Mouse (Mus musculus): ENCODE measurements around the gene Lcn4. TPM values are rescaled to one million over a fixed set of nuclear protein-coding genes. Genes with fewer than 3 reads are reported as not detected.
A peak's percentile ranks its signal among the peaks of the same experiment; 100 is the strongest.

Lcn4 gene
- total and polyA plus RNA-seq, 2 experiments from 2014 or later = not detected

DNA sequence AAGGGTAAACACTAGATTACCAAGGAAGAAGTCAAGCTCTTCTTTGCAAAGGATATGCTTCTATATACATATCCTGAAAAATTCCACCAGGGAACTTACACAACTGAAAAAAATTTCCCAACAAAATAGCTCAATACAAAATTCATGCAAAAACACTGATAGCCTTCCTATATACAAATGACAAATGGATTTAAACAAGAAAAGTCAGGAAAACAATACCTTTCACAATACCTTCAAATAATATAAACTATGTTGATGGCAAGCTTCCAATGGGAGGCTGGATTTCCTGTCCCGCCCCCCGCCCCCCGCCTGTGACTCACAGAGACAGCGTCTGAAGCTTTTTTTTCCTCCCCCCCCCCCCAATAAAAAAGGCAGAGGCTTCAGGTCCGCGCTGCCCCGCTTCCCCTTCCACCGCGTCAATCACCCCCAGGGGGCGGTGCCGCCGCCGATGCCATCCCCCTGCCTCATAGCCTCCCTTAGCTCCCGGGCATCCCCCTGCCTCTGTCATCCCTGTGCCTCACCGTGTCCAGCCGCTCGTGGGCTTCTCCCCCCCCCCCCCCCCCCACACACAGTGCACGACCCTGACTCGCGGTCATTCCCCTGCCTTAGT is 9.8 kb downstream of the Lcn4 start:
- TF ChIP-seq CTCF (IDR thresholded peaks at IDR 0.05; ENCODE audit: low read depth) = 0 out of 2 replicates have a peak, but pooled peaks have one; percentile 17
- DNase-seq (ENCODE audit: low spot score) = peak; percentile 44
- ATAC-seq = 0 out of 2 replicates have a peak, but pooled peaks have one; percentile 32
- Histone ChIP-seq H3K4me2 (ENCODE audit: low read depth, low read length) (peak overlapping the region; percentile 76), H3K4me1 (ENCODE audit: insufficient read depth, low read length) (no peaks in the 10 kb centered on the region), H3K27ac (no peak overlapping the region), H3K9me3 (ENCODE audit: low read length) (no peaks in the 10 kb centered on the region), H3K36me3 (ENCODE audit: insufficient read depth, low read length) (no peaks in the 10 kb centered on the region), H3K4me3 (ENCODE audit: low read length) (peak overlapping the region; percentile 35), H3K9ac (replicated peaks; ENCODE audit: low read length) (peak overlapping the region; percentile 30), H3K27me3 (ENCODE audit: insufficient read depth, low read length) (no peaks in the 10 kb centered on the region)
- WGBS = 3% methylated on average over 11 of the region's 20 CpGs

DNA sequence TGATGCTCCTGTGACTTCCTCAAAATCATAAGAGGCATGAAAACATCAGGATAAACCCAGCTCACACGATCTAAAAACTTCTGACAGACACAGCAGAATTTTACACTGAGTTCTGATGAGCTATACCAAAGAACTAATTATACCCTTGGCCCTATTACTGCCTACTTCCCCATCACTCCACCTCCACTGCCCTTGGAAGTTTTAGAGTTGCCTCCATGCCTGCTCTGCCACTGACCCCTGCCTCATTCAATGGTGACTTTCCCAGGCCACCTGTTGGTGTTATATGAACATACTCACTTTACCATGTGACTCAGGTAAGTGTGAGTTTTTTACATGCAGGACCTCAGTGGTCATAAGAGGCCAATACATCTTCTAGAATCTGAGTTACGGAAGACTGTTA is 13.7 kb downstream of the Lcn4 start:
- no peaks in the 10 kb centered on the region for H3K9me3 ChIP-seq (ENCODE audit: low read length)
- H3K36me3 ChIP-seq (ENCODE audit: insufficient read depth, low read length) = no peaks in the 10 kb centered on the region
- no peak overlapping the region for H3K4me2 ChIP-seq (ENCODE audit: low read depth, low read length)
- H3K27me3 ChIP-seq (ENCODE audit: insufficient read depth, low read length) = no peaks in the 10 kb centered on the region
- WGBS = 86% methylated on average over 2 of the region's 2 CpGs
- ATAC-seq (no peak), DNase-seq (ENCODE audit: low spot score) (no peak)
- no peak overlapping the region for H3K27ac ChIP-seq
- no peak for TF ChIP-seq CTCF (IDR thresholded peaks at IDR 0.05; ENCODE audit: low read depth)
- no peak overlapping the region for H3K9ac ChIP-seq (replicated peaks; ENCODE audit: low read length)
- no peak overlapping the region for H3K4me3 ChIP-seq (ENCODE audit: low read length)
- H3K4me1 ChIP-seq (ENCODE audit: insufficient read depth, low read length) = no peaks in the 10 kb centered on the region

DNA sequence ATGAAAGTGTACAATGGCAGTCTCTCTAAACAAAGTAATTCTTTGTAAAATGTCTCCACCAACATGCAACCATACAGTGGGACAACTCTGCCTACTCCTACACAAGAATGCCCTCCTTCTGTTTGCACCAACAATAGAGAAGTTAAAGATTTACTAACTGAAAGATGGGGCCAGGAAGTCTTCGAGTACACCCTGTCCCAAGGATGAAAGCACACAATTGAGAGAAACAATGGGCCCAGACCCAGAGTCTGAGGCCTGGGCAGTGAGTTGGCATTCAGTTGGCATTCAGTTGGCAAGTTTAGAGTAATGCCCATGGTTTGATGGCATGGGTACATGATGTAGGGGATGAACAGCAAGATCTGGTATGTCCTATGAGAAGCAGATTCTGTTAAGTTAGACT is 16.4 kb downstream of the Lcn4 start:
- H3K4me2 ChIP-seq (ENCODE audit: low read depth, low read length) = no peak overlapping the region
- no peak overlapping the region for H3K4me3 ChIP-seq (ENCODE audit: low read length)
- no peak overlapping the region for H3K9ac ChIP-seq (replicated peaks; ENCODE audit: low read length)
- no peak for DNase-seq (ENCODE audit: low spot score)
- no peak overlapping the region for H3K27ac ChIP-seq
- no peak for TF ChIP-seq CTCF (IDR thresholded peaks at IDR 0.05; ENCODE audit: low read depth)
- no peaks in the 10 kb centered on the region for H3K9me3 ChIP-seq (ENCODE audit: low read length)
- no peaks in the 10 kb centered on the region for H3K4me1 ChIP-seq (ENCODE audit: insufficient read depth, low read length)
- H3K27me3 ChIP-seq (ENCODE audit: insufficient read depth, low read length) = no peaks in the 10 kb centered on the region
- no peak for ATAC-seq
- H3K36me3 ChIP-seq (ENCODE audit: insufficient read depth, low read length) = no peaks in the 10 kb centered on the region
- WGBS = 48% methylated on average over 1 of the region's 1 CpGs

DNA sequence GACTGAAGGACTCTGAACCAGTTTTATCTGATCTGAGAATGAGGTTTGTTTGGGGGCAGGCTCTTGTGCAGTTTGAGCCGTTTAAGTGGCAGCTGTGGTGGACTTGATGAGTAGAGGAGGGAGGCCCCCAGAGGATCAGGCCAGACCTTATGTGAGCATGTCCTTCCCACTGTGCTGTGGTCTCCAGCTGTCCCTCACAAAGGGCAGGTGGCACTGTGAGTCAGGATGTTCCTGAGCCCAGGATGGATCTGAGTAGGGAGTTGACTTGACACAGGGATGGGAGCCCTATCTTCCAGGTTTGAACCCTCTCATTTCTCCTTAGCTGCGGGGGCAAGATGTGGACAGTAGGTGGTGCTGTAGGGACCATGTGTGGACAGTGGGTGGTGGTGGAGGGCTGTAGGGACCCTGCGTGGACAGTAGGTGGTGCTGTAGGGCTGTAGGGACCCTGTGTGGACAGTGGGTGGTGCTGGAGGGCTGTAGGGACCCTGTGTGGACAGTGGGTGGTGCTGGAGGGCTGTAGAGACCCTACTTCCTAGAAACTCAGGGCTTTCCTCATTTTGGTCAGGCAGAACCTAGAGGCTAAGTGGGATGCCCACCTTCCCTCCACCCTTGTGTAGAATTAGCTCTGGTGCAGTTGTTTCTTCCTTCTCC is 24.3 kb downstream of the Lcn4 start:
- WGBS = 23% methylated on average over 3 of the region's 3 CpGs

DNA sequence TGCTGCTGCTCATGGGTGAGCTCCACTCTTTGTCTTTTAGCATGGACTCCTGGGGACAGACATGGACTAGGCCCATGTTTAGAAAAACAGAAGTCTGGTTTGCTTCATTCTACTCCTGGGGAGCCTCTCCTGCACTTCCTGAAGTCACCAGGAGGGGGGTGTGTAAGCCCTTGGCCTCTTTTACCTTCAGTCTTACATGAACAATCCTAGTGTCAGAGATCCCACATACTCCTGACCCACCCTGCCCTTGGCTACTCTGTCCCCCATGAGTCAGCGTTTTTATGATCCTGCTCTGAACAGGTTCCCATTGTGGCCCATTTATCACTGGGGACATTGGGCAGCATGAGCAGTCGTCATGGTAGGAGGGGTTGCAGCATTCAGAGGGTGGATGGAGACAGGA is 27.1 kb downstream of the Lcn4 start:
- TF ChIP-seq CTCF (IDR thresholded peaks at IDR 0.05; ENCODE audit: low read depth) = peak; percentile 68
- Histone ChIP-seq H3K4me2 (ENCODE audit: low read depth, low read length) (no peak overlapping the region), H3K36me3 (ENCODE audit: insufficient read depth, low read length) (no peaks in the 10 kb centered on the region)

More for the DNA sequence above, 24.3 kb downstream of the Lcn4 start:
- Histone ChIP-seq H3K4me1 (ENCODE audit: insufficient read depth, low read length) (no peaks in the 10 kb centered on the region), H3K27ac (no peak overlapping the region), H3K4me2 (ENCODE audit: low read depth, low read length) (no peak overlapping the region), H3K4me3 (ENCODE audit: low read length) (no peak overlapping the region), H3K36me3 (ENCODE audit: insufficient read depth, low read length) (no peaks in the 10 kb centered on the region), H3K27me3 (ENCODE audit: insufficient read depth, low read length) (no peaks in the 10 kb centered on the region), H3K9me3 (ENCODE audit: low read length) (no peaks in the 10 kb centered on the region), H3K9ac (replicated peaks; ENCODE audit: low read length) (no peak overlapping the region)
- peak; percentile 95 for DNase-seq (ENCODE audit: low spot score)
- peak; percentile 99 for ATAC-seq
- TF ChIP-seq CTCF (IDR thresholded peaks at IDR 0.05; ENCODE audit: low read depth) = peak; percentile 100

DNA sequence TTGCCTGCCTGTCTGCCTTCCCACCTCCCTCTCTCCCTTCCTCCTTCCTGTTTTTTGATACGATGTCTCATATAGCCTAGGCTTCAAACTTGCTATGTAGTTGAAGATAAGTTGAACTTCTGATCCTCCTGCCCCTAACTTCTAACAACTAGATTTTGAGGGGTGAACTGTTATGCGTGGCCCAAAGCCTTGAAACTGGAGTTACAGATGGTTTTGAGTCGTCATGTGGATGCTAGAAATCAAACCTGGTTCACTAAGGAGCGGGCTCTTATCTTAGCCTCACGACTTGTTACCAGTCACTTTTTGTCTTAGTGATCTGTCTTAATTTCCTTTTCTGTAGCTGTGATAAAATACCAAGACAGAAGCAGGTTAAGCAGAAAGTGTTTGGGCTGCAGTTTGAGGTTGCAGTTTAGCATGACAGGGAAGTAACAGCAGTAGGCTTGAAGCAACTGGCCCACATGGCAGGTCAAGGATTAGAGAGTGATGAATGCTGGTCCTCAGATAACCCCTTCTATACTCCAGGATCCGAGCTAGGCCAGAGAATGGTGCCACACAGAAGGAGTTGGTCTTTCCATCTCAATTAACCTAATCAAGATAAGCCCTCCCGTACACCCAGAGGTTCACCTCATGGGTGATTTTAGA is 30.0 kb downstream of the Lcn4 start:
- no peak for TF ChIP-seq CTCF (IDR thresholded peaks at IDR 0.05; ENCODE audit: low read depth)
- H3K27ac ChIP-seq = no peak overlapping the region
- H3K36me3 ChIP-seq (ENCODE audit: insufficient read depth, low read length) = peaks cover 17% of the 10 kb centered on the region
- no peaks in the 10 kb centered on the region for H3K27me3 ChIP-seq (ENCODE audit: insufficient read depth, low read length)
- 81% methylated on average over 7 of the region's 7 CpGs for WGBS
- H3K4me2 ChIP-seq (ENCODE audit: low read depth, low read length) = no peak overlapping the region
- ATAC-seq (no peak), DNase-seq (ENCODE audit: low spot score) (no peak)
- H3K4me1 ChIP-seq (ENCODE audit: insufficient read depth, low read length) = peaks cover 10% of the 10 kb centered on the region
- no peaks in the 10 kb centered on the region for H3K9me3 ChIP-seq (ENCODE audit: low read length)
- no peak overlapping the region for H3K4me3 ChIP-seq (ENCODE audit: low read length)
- no peak overlapping the region for H3K9ac ChIP-seq (replicated peaks; ENCODE audit: low read length)

More for the DNA sequence above, 27.1 kb downstream of the Lcn4 start:
- no peaks in the 10 kb centered on the region for H3K9me3 ChIP-seq (ENCODE audit: low read length)
- no peak overlapping the region for H3K4me3 ChIP-seq (ENCODE audit: low read length)
- H3K27me3 ChIP-seq (ENCODE audit: insufficient read depth, low read length) = no peaks in the 10 kb centered on the region
- no peak for DNase-seq (ENCODE audit: low spot score)
- H3K27ac ChIP-seq = no peak overlapping the region
- no peak overlapping the region for H3K9ac ChIP-seq (replicated peaks; ENCODE audit: low read length)
- ATAC-seq = no peak
- H3K4me1 ChIP-seq (ENCODE audit: insufficient read depth, low read length) = no peaks in the 10 kb centered on the region
- WGBS = 63% methylated on average over 2 of the region's 2 CpGs

Data from hindbrain, postnatal 0 days (tissue).